Mouse (Mus musculus) cortical plate, adult 2 months (tissue): ENCODE results near the gene Mup4.

Source experiments
- CTCF ChIP-seq: fragments of 200-500 bp; IDR thresholded peaks from 2 replicates; pipeline ENCODE4 v1.5.1; 2011; ENCODE audit warnings: mild to moderate bottlenecking, control low read depth, low read length; ENCODE audit not compliant: insufficient read depth; ENCODE audit errors: extremely low read depth
- POLR2A ChIP-seq: fragments of 200-500 bp; IDR thresholded peaks from 2 replicates; pipeline ENCODE4 v1.6.1; 2011; ENCODE audit warnings: mild to moderate bottlenecking, low read length, control low read depth; ENCODE audit not compliant: insufficient read depth; ENCODE audit errors: extremely low read depth

DNA sequence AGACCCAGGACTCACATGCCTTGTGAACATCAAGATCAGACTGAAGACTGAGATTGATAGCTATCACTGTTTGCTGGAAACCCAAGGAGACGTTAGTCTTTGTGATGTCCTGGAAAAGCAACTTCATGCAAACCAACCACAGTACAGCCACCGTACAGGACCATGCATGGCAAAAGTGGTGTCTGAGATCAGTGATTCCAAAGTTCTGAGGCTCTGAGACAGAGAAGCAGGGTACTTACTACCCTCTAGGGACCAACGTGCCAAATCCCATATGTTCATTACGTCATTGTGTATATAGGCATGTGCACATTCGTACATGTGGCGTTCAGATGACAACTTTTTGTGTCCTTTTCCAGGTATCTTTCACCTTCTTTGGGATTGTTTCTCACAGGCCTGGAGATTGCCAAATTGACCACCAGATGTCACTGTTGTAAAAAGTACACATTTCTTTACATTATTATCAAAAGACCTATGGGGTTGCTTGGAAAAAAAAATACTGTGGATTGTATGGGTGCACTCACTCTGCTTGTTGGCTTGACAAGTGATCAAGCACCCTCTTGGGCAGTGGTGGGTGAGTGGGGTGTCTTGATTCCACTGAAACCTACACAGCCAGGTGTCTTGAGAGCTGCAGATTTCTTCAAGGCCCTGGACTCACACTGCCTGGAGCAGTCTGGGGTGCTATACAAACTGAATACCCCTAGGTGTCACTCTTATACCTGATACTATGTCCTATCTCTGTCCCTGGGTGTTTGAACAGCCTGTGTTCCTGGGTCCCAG is 27.8 kb downstream of the Mup4 start:
- TF ChIP-seq CTCF (peak; percentile 11), POLR2A (no peak)
